Mouse (Mus musculus): ENCODE measurements around the gene Ankrd17. TPM values are rescaled to one million over a fixed set of nuclear protein-coding genes. Genes with fewer than 3 reads are reported as not detected.

Gene Ankrd17
- polyA plus RNA-seq, 1 experiment: 13.0 TPM

GRCm38 (mm10) chr5:90355824-90356223, 10.6 kb downstream of the Ankrd17 start:
- no peak for TF ChIP-seq POLR2A (IDR thresholded peaks at IDR 0.05; ENCODE audit: low read depth, low read length)
- no peak for TF ChIP-seq CTCF (IDR thresholded peaks at IDR 0.05; ENCODE audit: extremely low read depth, insufficient read length, insufficient replicate concordance, low read depth, low read length)
- 63% methylated on average over 3 of the region's 3 CpGs for WGBS
- Histone ChIP-seq H3K4me1 (ENCODE audit: control insufficient read depth, insufficient read depth, insufficient read length, low read length) (0 out of 2 replicates have a peak, but pooled peaks cover 2% of the 10 kb centered on the region), H3K36me3 (ENCODE audit: control insufficient read depth, insufficient read depth, low read length) (peaks cover 13% of the 10 kb centered on the region), H3K4me3 (ENCODE audit: low read depth, low read length) (no peak overlapping the region), H3K27ac (ENCODE audit: insufficient read depth, low read depth, low read length) (no peak overlapping the region), H3K27me3 (ENCODE audit: control insufficient read depth, insufficient read depth, low read length) (no peaks in the 10 kb centered on the region)

GRCm38 (mm10) chr5:90353552-90354317, 12.6 kb downstream of the Ankrd17 start:
- H3K27me3 ChIP-seq (ENCODE audit: control insufficient read depth, insufficient read depth, low read length): no peaks in the 10 kb centered on the region
- TF ChIP-seq CTCF (IDR thresholded peaks at IDR 0.05; ENCODE audit: extremely low read depth, insufficient read length, insufficient replicate concordance, low read depth, low read length) (no peak), POLR2A (IDR thresholded peaks at IDR 0.05; ENCODE audit: low read depth, low read length) (no peak)
- peaks cover 8% of the 10 kb centered on the region for H3K36me3 ChIP-seq (ENCODE audit: control insufficient read depth, insufficient read depth, low read length)
- 0 out of 2 replicates have a peak, but pooled peaks cover 2% of the 10 kb centered on the region for H3K4me1 ChIP-seq (ENCODE audit: control insufficient read depth, insufficient read depth, insufficient read length, low read length)
- no peak overlapping the region for H3K27ac ChIP-seq (ENCODE audit: insufficient read depth, low read depth, low read length)
- H3K4me3 ChIP-seq (ENCODE audit: low read depth, low read length): no peak overlapping the region
- WGBS: 79% methylated on average over 4 of the region's 4 CpGs

- no peak overlapping the region for H3K4me3 ChIP-seq (ENCODE audit: low read depth, low read length)
- H3K4me1 ChIP-seq (ENCODE audit: control insufficient read depth, insufficient read depth, insufficient read length, low read length): no peaks in the 10 kb centered on the region
- no peaks in the 10 kb centered on the region for H3K27me3 ChIP-seq (ENCODE audit: control insufficient read depth, insufficient read depth, low read length)
- TF ChIP-seq POLR2A (IDR thresholded peaks at IDR 0.05; ENCODE audit: low read depth, low read length) (no peak), CTCF (IDR thresholded peaks at IDR 0.05; ENCODE audit: extremely low read depth, insufficient read length, insufficient replicate concordance, low read depth, low read length) (no peak)
- WGBS: 88% methylated on average over 3 of the region's 3 CpGs
- H3K27ac ChIP-seq (ENCODE audit: insufficient read depth, low read depth, low read length): no peak overlapping the region
- no peaks in the 10 kb centered on the region for H3K36me3 ChIP-seq (ENCODE audit: control insufficient read depth, insufficient read depth, low read length)
Observed at GRCm38 (mm10) chr5:90346877-90347276, 19.5 kb downstream of the Ankrd17 start.

GRCm38 (mm10) chr5:90340847-90341246, 25.5 kb downstream of the Ankrd17 start:
- TF ChIP-seq CTCF (IDR thresholded peaks at IDR 0.05; ENCODE audit: extremely low read depth, insufficient read length, insufficient replicate concordance, low read depth, low read length) (no peak), POLR2A (IDR thresholded peaks at IDR 0.05; ENCODE audit: low read depth, low read length) (no peak)
- Histone ChIP-seq H3K4me3 (ENCODE audit: low read depth, low read length) (no peak overlapping the region), H3K36me3 (ENCODE audit: control insufficient read depth, insufficient read depth, low read length) (0 out of 2 replicates have a peak, but pooled peaks cover 2% of the 10 kb centered on the region), H3K4me1 (ENCODE audit: control insufficient read depth, insufficient read depth, insufficient read length, low read length) (0 out of 2 replicates have a peak, but pooled peaks cover 4% of the 10 kb centered on the region), H3K27ac (ENCODE audit: insufficient read depth, low read depth, low read length) (no peak overlapping the region), H3K27me3 (ENCODE audit: control insufficient read depth, insufficient read depth, low read length) (no peaks in the 10 kb centered on the region)
- 19% methylated on average over 4 of the region's 4 CpGs for WGBS

- TF ChIP-seq POLR2A (IDR thresholded peaks at IDR 0.05; ENCODE audit: low read depth, low read length): no peak
- TF ChIP-seq CTCF (IDR thresholded peaks at IDR 0.05; ENCODE audit: extremely low read depth, insufficient read length, insufficient replicate concordance, low read depth, low read length): no peak
- no peak overlapping the region for H3K4me3 ChIP-seq (ENCODE audit: low read depth, low read length)
- 0 out of 2 replicates have a peak, but pooled peaks cover 2% of the 10 kb centered on the region for H3K36me3 ChIP-seq (ENCODE audit: control insufficient read depth, insufficient read depth, low read length)
- H3K27ac ChIP-seq (ENCODE audit: insufficient read depth, low read depth, low read length): no peak overlapping the region
- no peaks in the 10 kb centered on the region for H3K27me3 ChIP-seq (ENCODE audit: control insufficient read depth, insufficient read depth, low read length)
- WGBS: 88% methylated on average over 1 of the region's 1 CpGs
- H3K4me1 ChIP-seq (ENCODE audit: control insufficient read depth, insufficient read depth, insufficient read length, low read length): 0 out of 2 replicates have a peak, but pooled peaks cover 4% of the 10 kb centered on the region
Observed at GRCm38 (mm10) chr5:90339953-90340343, 26.4 kb downstream of the Ankrd17 start.

- Histone ChIP-seq H3K4me3 (ENCODE audit: low read depth, low read length) (no peak overlapping the region), H3K27ac (ENCODE audit: insufficient read depth, low read depth, low read length) (no peak overlapping the region), H3K4me1 (ENCODE audit: control insufficient read depth, insufficient read depth, insufficient read length, low read length) (0 out of 2 replicates have a peak, but pooled peaks cover 4% of the 10 kb centered on the region), H3K36me3 (ENCODE audit: control insufficient read depth, insufficient read depth, low read length) (0 out of 2 replicates have a peak, but pooled peaks cover 2% of the 10 kb centered on the region), H3K27me3 (ENCODE audit: control insufficient read depth, insufficient read depth, low read length) (no peaks in the 10 kb centered on the region)
- no peak for TF ChIP-seq CTCF (IDR thresholded peaks at IDR 0.05; ENCODE audit: extremely low read depth, insufficient read length, insufficient replicate concordance, low read depth, low read length)
- no peak for TF ChIP-seq POLR2A (IDR thresholded peaks at IDR 0.05; ENCODE audit: low read depth, low read length)
- WGBS: 6% methylated on average over 5 of the region's 5 CpGs
Observed at GRCm38 (mm10) chr5:90339129-90339952, 27.0 kb downstream of the Ankrd17 start.
